Mouse (Mus musculus): ENCODE measurements around the gene Gpr25. TPM values are rescaled to one million over a fixed set of nuclear protein-coding genes. Genes with fewer than 3 reads are reported as not detected.

The Gpr25 gene
- not detected for total RNA-seq (2023)

DNA sequence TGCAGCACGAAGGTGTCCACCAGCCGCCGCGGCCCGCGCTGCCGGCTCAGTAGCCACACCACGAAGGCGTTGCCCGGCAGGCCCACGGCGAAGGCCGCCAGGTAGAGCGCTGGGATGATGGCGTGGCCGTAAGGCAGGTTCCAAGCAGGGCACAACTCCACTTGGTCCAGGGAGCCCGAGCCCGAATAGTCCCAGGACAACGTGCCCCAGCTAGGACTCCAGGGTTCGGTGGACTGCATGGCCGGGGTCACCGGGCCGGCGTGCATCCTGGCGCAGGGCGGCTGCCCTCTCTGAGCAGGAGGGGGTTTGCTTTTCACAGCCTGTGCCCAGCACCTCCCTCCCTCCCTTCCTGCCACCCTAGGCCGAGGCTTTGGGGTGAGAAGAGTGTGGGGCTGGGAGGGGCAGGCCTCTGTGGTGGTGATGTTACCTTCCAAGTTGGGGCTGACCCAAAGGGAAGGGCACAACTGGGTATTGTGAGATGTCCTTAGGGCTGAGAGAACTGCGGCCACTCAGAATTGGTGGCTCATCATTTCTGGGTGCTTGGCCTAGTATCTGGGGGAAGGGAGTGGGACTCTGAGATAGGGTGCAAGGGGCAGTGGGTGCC lies at the start of gene Gpr25:
TSS of gene Gpr25 (minus strand) at position 239 of the 604 bp plus-strand sequence.

DNA sequence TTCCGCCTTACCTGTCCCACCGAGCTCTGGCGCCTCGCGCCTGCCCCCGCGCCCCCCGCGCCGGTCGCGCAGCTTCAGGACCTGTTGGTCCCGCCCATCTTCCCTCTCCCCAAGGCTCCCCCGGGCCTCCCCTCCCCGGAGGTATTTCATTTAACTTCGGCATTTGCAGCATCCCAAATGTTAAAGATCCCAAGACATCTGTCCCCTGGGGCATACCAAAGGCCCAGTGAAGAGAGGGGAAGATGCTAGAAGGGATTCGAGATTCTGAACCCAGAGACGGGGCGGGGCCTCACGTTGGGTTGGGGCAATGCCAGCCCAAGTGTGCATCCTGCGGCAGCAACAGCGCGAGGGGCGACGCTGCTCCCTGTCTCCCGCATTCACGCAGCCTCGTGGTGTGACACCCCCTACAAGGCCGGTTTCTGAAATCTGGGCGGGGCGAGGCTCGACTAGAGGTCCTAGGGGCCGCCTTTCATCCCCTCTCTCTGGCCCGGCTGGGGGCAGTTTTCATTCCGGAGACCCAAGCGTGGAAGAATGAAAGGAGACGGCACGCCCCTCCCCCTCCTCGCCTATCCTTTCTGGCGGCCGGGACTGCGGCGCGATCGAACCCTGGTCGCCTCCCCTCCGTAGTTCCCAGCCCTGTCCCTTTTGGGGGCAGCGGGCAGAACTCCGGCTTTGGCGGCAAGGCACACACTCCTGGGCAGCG lies 26.6 kb downstream of the Gpr25 start, which contains the start of gene Inava:
TSS of gene Inava (minus strand) at position 373 of the 703 bp plus-strand sequence.

DNA sequence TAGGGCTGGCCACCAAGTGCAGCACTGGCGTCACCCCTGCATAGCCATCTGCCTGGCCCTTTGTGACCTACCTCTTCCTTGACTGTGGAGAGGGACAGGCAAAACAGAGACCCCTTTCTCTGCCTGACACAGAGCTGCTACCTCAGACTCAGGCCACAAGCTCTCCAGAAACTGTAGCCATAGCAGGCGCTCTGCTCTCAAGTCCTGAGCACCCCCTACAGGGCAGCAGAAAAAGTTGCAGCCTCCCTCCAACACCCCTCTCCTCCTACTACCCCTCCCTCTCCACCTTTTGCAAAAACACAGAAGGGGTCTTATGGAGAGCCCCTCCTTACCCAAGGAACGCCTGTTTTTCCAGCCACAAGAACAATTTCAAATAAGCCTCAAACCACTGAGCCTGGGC lies 47.9 kb downstream of the Gpr25 start, which contains the start of gene Mroh3:
TSS of gene Mroh3 (minus strand) at position 26 of the 400 bp plus-strand sequence.

Other genes with a start within 250 kb of the Gpr25 start
- gene Ascl5, start 210.1 kb downstream of the Gpr25 start, total RNA-seq (2023), result not detected
- gene Cacna1s, start 208.1 kb downstream of the Gpr25 start, total RNA-seq (2023), result 1.8 TPM
- gene Kif21b, start 129.5 kb downstream of the Gpr25 start, total RNA-seq (2023), result 353 TPM
- not detected for gene Mroh3, start 48.0 kb downstream of the Gpr25 start, total RNA-seq (2023)
- gene Inava, start 26.6 kb downstream of the Gpr25 start, total RNA-seq (2023), result not detected
- gene Camsap2, start 85.2 kb upstream of the Gpr25 start, total RNA-seq (2023), result 44.4 TPM
- gene Ddx59, start 154.4 kb upstream of the Gpr25 start, total RNA-seq (2023), result 13.2 TPM
- 0.94 TPM for gene Kif14, start 205.5 kb upstream of the Gpr25 start, total RNA-seq (2023)